Mouse (Mus musculus) limb, embryonic 13.5 days (tissue): ENCODE measurements around the gene Ctnnd2. TPM values are rescaled to one million over a fixed set of nuclear protein-coding genes. Genes with fewer than 3 reads are reported as not detected.

Source experiments
- ATAC-seq: fragments of 200-750 bp; cut with Nextera tagmentation; 2 replicates; pipeline ENCODE4 v1.8.0; 2017; ENCODE audit warnings: low read depth, moderate number of reproducible peaks, moderate TSS enrichment; ENCODE audit not compliant: low FRiP score
- H3K27ac ChIP-seq: fragments of 300-500 bp; sonication (generic); 2 replicates; pipeline ENCODE4 v1.5.1; 2015; ENCODE audit warnings: inconsistent platforms, mild to moderate bottlenecking, moderate library complexity
- H3K27me3 ChIP-seq: fragments of 300-500 bp; sonication (generic); 2 replicates; pipeline ENCODE4 v1.6.1; 2015; ENCODE audit warnings: mild to moderate bottlenecking, inconsistent platforms
- H3K36me3 ChIP-seq: fragments of 300-500 bp; sonication (generic); 2 replicates; pipeline ENCODE4 v1.6.1; 2015; ENCODE audit warnings: inconsistent platforms, mild to moderate bottlenecking, moderate library complexity
- H3K4me1 ChIP-seq: fragments of 300-500 bp; sonication (generic); 2 replicates; pipeline ENCODE4 v1.6.1; 2015; ENCODE audit warnings: inconsistent platforms
- H3K4me2 ChIP-seq: fragments of 300-500 bp; sonication (generic); replicated peaks from 2 replicates; pipeline ENCODE4 v1.6.1; 2015; ENCODE audit warnings: inconsistent platforms, mild to moderate bottlenecking, moderate library complexity
- H3K4me3 ChIP-seq: fragments of 300-500 bp; sonication (generic); 2 replicates; pipeline ENCODE4 v1.5.1; 2015; ENCODE audit warnings: moderate library complexity, mild to moderate bottlenecking, inconsistent platforms
- H3K9ac ChIP-seq: fragments of 300-500 bp; sonication (generic); 2 replicates; pipeline ENCODE4 v1.6.1; 2015; ENCODE audit warnings: mild to moderate bottlenecking, inconsistent platforms
- H3K9me3 ChIP-seq: fragments of 300-500 bp; sonication (generic); 2 replicates; pipeline ENCODE4 v1.6.1; 2016; ENCODE audit warnings: inconsistent platforms
- WGBS: fragments of 180-500 bp; shearing (Covaris S2); methylation state at CpG from one replicate; pipeline ENCODE4 v1.1.7; 2015; 5-methylcytosine and 5-hydroxymethylcytosine counted together
- polyA plus RNA-seq: library from polyadenylated mRNA; unstranded; fragments of >200 nt; fragmentation: Nextera tagmentation; extraction: Ambion mirVana; gene quantifications from 2 replicates; pipeline ENCODE4 v1.2.1, GENCODE M21; 2015

Ctnnd2 gene
- polyA plus RNA-seq, 1 experiment from 2014 or later = 3.8 TPM

- no peak for ATAC-seq
- no peaks in the 10 kb centered on the region for H3K27me3 ChIP-seq
- no peaks in the 10 kb centered on the region for H3K36me3 ChIP-seq
- no peak overlapping the region for H3K4me2 ChIP-seq
- no peaks in the 10 kb centered on the region for H3K9me3 ChIP-seq
- WGBS = 94% methylated on average over 7 of the region's 7 CpGs
- no peak overlapping the region for H3K27ac ChIP-seq
- no peak overlapping the region for H3K4me3 ChIP-seq
- H3K9ac ChIP-seq = no peak overlapping the region
- H3K4me1 ChIP-seq = no peaks in the 10 kb centered on the region
Measured at GRCm38 (mm10) chr15:30966826-30967225, 794.4 kb downstream of the Ctnnd2 start.

GRCm38 (mm10) chr15:30974436-30974835, 802.0 kb downstream of the Ctnnd2 start:
- H3K9ac ChIP-seq = no peak overlapping the region
- H3K36me3 ChIP-seq = no peaks in the 10 kb centered on the region
- no peak for ATAC-seq
- H3K27ac ChIP-seq = no peak overlapping the region
- no peak overlapping the region for H3K4me2 ChIP-seq
- 64% methylated on average over 1 of the region's 1 CpGs for WGBS
- H3K9me3 ChIP-seq = no peaks in the 10 kb centered on the region
- H3K27me3 ChIP-seq = no peaks in the 10 kb centered on the region
- H3K4me1 ChIP-seq = no peaks in the 10 kb centered on the region
- no peak overlapping the region for H3K4me3 ChIP-seq

- H3K36me3 ChIP-seq = no peaks in the 10 kb centered on the region
- no peak for ATAC-seq
- H3K4me2 ChIP-seq = no peak overlapping the region
- H3K4me3 ChIP-seq = no peak overlapping the region
- H3K4me1 ChIP-seq = no peaks in the 10 kb centered on the region
- H3K9me3 ChIP-seq = no peaks in the 10 kb centered on the region
- WGBS = 69% methylated on average over 16 of the region's 16 CpGs
- no peak overlapping the region for H3K9ac ChIP-seq
- no peak overlapping the region for H3K27ac ChIP-seq
- no peaks in the 10 kb centered on the region for H3K27me3 ChIP-seq
Measured at GRCm38 (mm10) chr15:30974991-30975775, 802.8 kb downstream of the Ctnnd2 start.

GRCm38 (mm10) chr15:30977166-30977740, 804.9 kb downstream of the Ctnnd2 start:
- H3K27me3 ChIP-seq = no peaks in the 10 kb centered on the region
- H3K4me3 ChIP-seq = no peak overlapping the region
- no peaks in the 10 kb centered on the region for H3K4me1 ChIP-seq
- WGBS = 81% methylated on average over 11 of the region's 11 CpGs
- no peak for ATAC-seq
- no peaks in the 10 kb centered on the region for H3K9me3 ChIP-seq
- H3K4me2 ChIP-seq = no peak overlapping the region
- no peaks in the 10 kb centered on the region for H3K36me3 ChIP-seq
- H3K27ac ChIP-seq = no peak overlapping the region
- no peak overlapping the region for H3K9ac ChIP-seq

- H3K27ac ChIP-seq = no peak overlapping the region
- 92% methylated on average over 2 of the region's 2 CpGs for WGBS
- no peaks in the 10 kb centered on the region for H3K36me3 ChIP-seq
- H3K4me3 ChIP-seq = no peak overlapping the region
- no peaks in the 10 kb centered on the region for H3K9me3 ChIP-seq
- H3K27me3 ChIP-seq = no peaks in the 10 kb centered on the region
- no peak for ATAC-seq
- H3K4me1 ChIP-seq = no peaks in the 10 kb centered on the region
- H3K4me2 ChIP-seq = no peak overlapping the region
- no peak overlapping the region for H3K9ac ChIP-seq
Measured at GRCm38 (mm10) chr15:30986890-30987289, 814.5 kb downstream of the Ctnnd2 start.

GRCm38 (mm10) chr15:30990421-30991252, 818.2 kb downstream of the Ctnnd2 start:
- no peaks in the 10 kb centered on the region for H3K4me1 ChIP-seq
- H3K4me3 ChIP-seq = no peak overlapping the region
- no peaks in the 10 kb centered on the region for H3K27me3 ChIP-seq
- H3K9ac ChIP-seq = no peak overlapping the region
- H3K4me2 ChIP-seq = no peak overlapping the region
- ATAC-seq = no peak
- H3K9me3 ChIP-seq = no peaks in the 10 kb centered on the region
- WGBS = 77% methylated on average over 15 of the region's 15 CpGs
- no peaks in the 10 kb centered on the region for H3K36me3 ChIP-seq
- no peak overlapping the region for H3K27ac ChIP-seq

GRCm38 (mm10) chr15:30992357-30992756, 820.0 kb downstream of the Ctnnd2 start:
- Histone ChIP-seq H3K27me3 (no peaks in the 10 kb centered on the region), H3K4me2 (no peak overlapping the region), H3K36me3 (no peaks in the 10 kb centered on the region), H3K4me3 (no peak overlapping the region), H3K27ac (no peak overlapping the region), H3K4me1 (no peaks in the 10 kb centered on the region), H3K9ac (no peak overlapping the region), H3K9me3 (no peaks in the 10 kb centered on the region)
- ATAC-seq = no peak
- WGBS = 78% methylated on average over 12 of the region's 12 CpGs

GRCm38 (mm10) chr15:30992901-30993300, 820.5 kb downstream of the Ctnnd2 start:
- Histone ChIP-seq H3K4me1 (no peaks in the 10 kb centered on the region), H3K9ac (no peak overlapping the region), H3K4me2 (no peak overlapping the region), H3K36me3 (no peaks in the 10 kb centered on the region), H3K27me3 (no peaks in the 10 kb centered on the region), H3K9me3 (no peaks in the 10 kb centered on the region), H3K27ac (no peak overlapping the region), H3K4me3 (no peak overlapping the region)
- ATAC-seq = no peak
- 83% methylated on average over 3 of the region's 3 CpGs for WGBS

GRCm38 (mm10) chr15:30995346-30995745, 823.0 kb downstream of the Ctnnd2 start:
- no peaks in the 10 kb centered on the region for H3K27me3 ChIP-seq

GRCm38 (mm10) chr15:31004468-31004867, 832.1 kb downstream of the Ctnnd2 start:
- H3K9me3 ChIP-seq = no peaks in the 10 kb centered on the region
- WGBS = 78% methylated on average over 5 of the region's 5 CpGs
- H3K4me2 ChIP-seq = no peak overlapping the region
- no peak overlapping the region for H3K27ac ChIP-seq
- H3K9ac ChIP-seq = no peak overlapping the region
- peaks cover 9% of the 10 kb centered on the region; the same call in 1 of the 2 replicates for H3K27me3 ChIP-seq
- 0 out of 2 replicates have a peak, but pooled peaks cover 3% of the 10 kb centered on the region for H3K4me1 ChIP-seq
- no peaks in the 10 kb centered on the region for H3K36me3 ChIP-seq
- H3K4me3 ChIP-seq = no peak overlapping the region
- no peak for ATAC-seq

More at GRCm38 (mm10) chr15:30995346-30995745, 823.0 kb downstream of the Ctnnd2 start:
- no peak overlapping the region for H3K4me2 ChIP-seq
- no peak for ATAC-seq
- WGBS = 82% methylated on average over 3 of the region's 3 CpGs
- no peak overlapping the region for H3K27ac ChIP-seq
- no peaks in the 10 kb centered on the region for H3K4me1 ChIP-seq
- no peaks in the 10 kb centered on the region for H3K9me3 ChIP-seq
- H3K36me3 ChIP-seq = no peaks in the 10 kb centered on the region
- H3K9ac ChIP-seq = no peak overlapping the region
- no peak overlapping the region for H3K4me3 ChIP-seq

- H3K27ac ChIP-seq = no peak overlapping the region
- WGBS = 84% methylated on average over 8 of the region's 8 CpGs
- no peak for ATAC-seq
Measured at GRCm38 (mm10) chr15:31004976-31005375, 832.6 kb downstream of the Ctnnd2 start.

More at GRCm38 (mm10) chr15:31004976-31005375, 832.6 kb downstream of the Ctnnd2 start:
- Histone ChIP-seq H3K36me3 (no peaks in the 10 kb centered on the region), H3K27me3 (peaks cover 9% of the 10 kb centered on the region; the same call in 1 of the 2 replicates), H3K9ac (no peak overlapping the region), H3K4me1 (0 out of 2 replicates have a peak, but pooled peaks cover 3% of the 10 kb centered on the region), H3K4me3 (no peak overlapping the region), H3K4me2 (no peak overlapping the region), H3K9me3 (no peaks in the 10 kb centered on the region)
